Mouse (Mus musculus) limb, embryonic 13.5 days (tissue): Measurements from ENCODE around the gene Ostm1. TPM values are rescaled to one million over a fixed set of nuclear protein-coding genes. Genes with fewer than 3 reads are reported as not detected.

Source experiments
- ATAC-seq: fragments of 200-750 bp; cut with Nextera tagmentation; 2 replicates; pipeline ENCODE4 v1.8.0; 2017; ENCODE audit warnings: low read depth, moderate number of reproducible peaks, moderate TSS enrichment; ENCODE audit not compliant: low FRiP score
- H3K27ac ChIP-seq: fragments of 300-500 bp; sonication (generic); 2 replicates; pipeline ENCODE4 v1.5.1; 2015; ENCODE audit warnings: inconsistent platforms, mild to moderate bottlenecking, moderate library complexity
- H3K27me3 ChIP-seq: fragments of 300-500 bp; sonication (generic); 2 replicates; pipeline ENCODE4 v1.6.1; 2015; ENCODE audit warnings: mild to moderate bottlenecking, inconsistent platforms
- H3K36me3 ChIP-seq: fragments of 300-500 bp; sonication (generic); 2 replicates; pipeline ENCODE4 v1.6.1; 2015; ENCODE audit warnings: inconsistent platforms, mild to moderate bottlenecking, moderate library complexity
- H3K4me1 ChIP-seq: fragments of 300-500 bp; sonication (generic); 2 replicates; pipeline ENCODE4 v1.6.1; 2015; ENCODE audit warnings: inconsistent platforms
- H3K4me2 ChIP-seq: fragments of 300-500 bp; sonication (generic); replicated peaks from 2 replicates; pipeline ENCODE4 v1.6.1; 2015; ENCODE audit warnings: inconsistent platforms, mild to moderate bottlenecking, moderate library complexity
- H3K4me3 ChIP-seq: fragments of 300-500 bp; sonication (generic); 2 replicates; pipeline ENCODE4 v1.5.1; 2015; ENCODE audit warnings: moderate library complexity, mild to moderate bottlenecking, inconsistent platforms
- H3K9ac ChIP-seq: fragments of 300-500 bp; sonication (generic); 2 replicates; pipeline ENCODE4 v1.6.1; 2015; ENCODE audit warnings: mild to moderate bottlenecking, inconsistent platforms
- H3K9me3 ChIP-seq: fragments of 300-500 bp; sonication (generic); 2 replicates; pipeline ENCODE4 v1.6.1; 2016; ENCODE audit warnings: inconsistent platforms
- WGBS: fragments of 180-500 bp; shearing (Covaris S2); methylation state at CpG from one replicate; pipeline ENCODE4 v1.1.7; 2015; 5-methylcytosine and 5-hydroxymethylcytosine counted together
- polyA plus RNA-seq: library from polyadenylated mRNA; unstranded; fragments of >200 nt; fragmentation: Nextera tagmentation; extraction: Ambion mirVana; gene quantifications from 2 replicates; pipeline ENCODE4 v1.2.1, GENCODE M21; 2015

Ostm1 gene
- 7.3 and 7.6 TPM in 2 replicates for polyA plus RNA-seq

GRCm38 (mm10) chr10:42583157-42583872 is at the start of gene Ostm1, which contains the start of gene Nr2e1:
TSS of gene Ostm1 (plus strand) at chr10:42583822.
TSS of gene Nr2e1 (minus strand) at chr10:42583632.
- no peak within 1 kb of the TSS for H3K27ac ChIP-seq
- peaks cover 40% of the 10 kb centered on the region for H3K4me1 ChIP-seq
- H3K4me3 ChIP-seq, result peak within 1 kb of the TSS; percentile 28
- ATAC-seq, result no peak
- no peaks in the 10 kb centered on the region for H3K36me3 ChIP-seq
- H3K4me2 ChIP-seq, result peak within 1 kb of the TSS; percentile 50
- H3K9me3 ChIP-seq, result no peaks in the 10 kb centered on the region
- H3K9ac ChIP-seq, result no peak within 1 kb of the TSS
- peaks cover 98% of the 10 kb centered on the region for H3K27me3 ChIP-seq
- under 1% methylated on average over 43 of the region's 43 CpGs for WGBS

- Histone ChIP-seq H3K27ac (no peak overlapping the region), H3K9ac (no peak overlapping the region), H3K4me3 (no peak overlapping the region), H3K36me3 (peaks cover 66% of the 10 kb centered on the region), H3K9me3 (no peaks in the 10 kb centered on the region), H3K4me2 (no peak overlapping the region), H3K27me3 (no peaks in the 10 kb centered on the region), H3K4me1 (no peaks in the 10 kb centered on the region)
- WGBS, result 90% methylated on average over 11 of the region's 11 CpGs
- no peak for ATAC-seq
Observed at GRCm38 (mm10) chr10:42533836-42534453, 49.7 kb upstream of the Ostm1 start.

DNA sequence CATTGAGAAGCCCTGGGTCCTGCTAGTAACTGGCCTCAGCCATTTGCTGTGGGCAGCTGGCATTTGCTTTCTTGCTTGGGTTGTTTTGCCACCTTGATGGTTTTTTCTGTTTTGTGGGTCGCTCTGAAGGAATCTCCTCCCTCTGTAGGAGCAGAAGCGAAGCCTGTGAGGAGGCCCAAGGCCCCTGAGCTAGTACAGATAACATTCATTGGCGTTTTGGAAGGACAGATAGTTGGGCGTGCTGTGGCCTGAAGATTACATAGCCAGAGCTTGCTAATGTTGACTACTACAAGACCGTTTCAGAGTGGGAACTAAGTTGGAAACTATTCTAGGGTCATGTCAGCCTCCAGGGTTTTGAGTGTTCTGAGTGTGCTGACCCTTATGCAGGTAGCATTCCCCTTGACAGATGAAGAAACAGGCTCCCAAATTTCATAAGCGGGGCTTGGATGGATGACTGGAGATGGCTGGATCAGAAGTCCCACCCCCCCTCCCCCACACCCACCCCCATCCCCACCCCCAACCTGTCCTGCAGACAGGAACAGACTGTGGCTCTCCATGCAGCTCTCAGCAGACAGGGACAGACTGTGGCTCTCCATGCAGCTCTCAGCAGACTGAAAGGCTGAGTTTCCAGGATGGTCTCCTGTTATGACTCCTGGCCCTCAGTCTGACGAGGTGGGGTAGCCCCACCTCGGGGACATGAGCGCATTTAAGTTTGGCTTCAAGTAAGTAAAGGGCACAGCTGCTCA is 45.9 kb upstream of the Ostm1 start:
- 85% methylated on average over 9 of the region's 9 CpGs for WGBS
- no peaks in the 10 kb centered on the region for H3K4me1 ChIP-seq
- no peak for ATAC-seq
- no peak overlapping the region for H3K27ac ChIP-seq
- H3K9me3 ChIP-seq, result no peaks in the 10 kb centered on the region
- H3K4me2 ChIP-seq, result no peak overlapping the region
- peaks cover 39% of the 10 kb centered on the region for H3K36me3 ChIP-seq
- H3K9ac ChIP-seq, result no peak overlapping the region
- H3K4me3 ChIP-seq, result no peak overlapping the region
- no peaks in the 10 kb centered on the region for H3K27me3 ChIP-seq

DNA sequence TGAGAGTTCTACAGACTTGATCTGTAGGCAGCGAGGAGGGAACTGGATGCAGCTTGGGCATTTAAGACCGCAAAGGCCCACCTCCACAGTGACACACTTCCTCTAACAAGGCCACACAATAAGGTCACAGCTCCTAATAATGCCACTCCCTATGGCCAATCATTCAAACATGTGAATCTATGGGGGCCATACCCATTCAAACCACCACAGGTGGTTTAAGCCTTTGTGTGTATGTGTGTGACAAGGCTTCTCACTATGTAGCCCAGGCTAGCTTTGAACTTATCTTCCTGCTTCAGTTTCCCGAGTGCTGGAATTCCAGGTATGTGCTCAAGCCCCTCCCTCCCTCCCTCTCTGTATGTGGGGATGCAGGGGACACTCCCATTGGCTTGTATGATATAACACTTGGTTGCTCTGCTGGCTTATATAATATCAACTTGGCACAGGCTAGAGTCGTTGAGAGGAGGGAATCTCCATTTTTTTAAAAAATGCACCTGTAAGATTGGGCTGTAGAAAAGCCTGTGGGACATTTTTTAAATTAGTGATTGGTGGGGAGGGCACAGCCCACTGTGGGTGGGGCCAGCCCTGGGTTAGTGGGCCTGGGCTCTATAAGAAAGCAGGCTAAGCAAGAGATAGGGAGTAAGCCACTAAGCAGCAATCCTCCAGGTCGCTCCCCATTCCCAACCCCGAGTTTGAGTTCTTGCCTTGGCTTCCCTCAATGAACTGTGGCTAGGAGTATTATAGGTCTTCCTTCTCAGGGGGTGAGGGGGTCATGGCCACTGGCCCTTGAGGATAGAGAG is 37.7 kb upstream of the Ostm1 start:
- Histone ChIP-seq H3K4me3 (no peak overlapping the region), H3K27me3 (peaks cover 4% of the 10 kb centered on the region; the same call in 1 of the 2 replicates), H3K4me2 (no peak overlapping the region), H3K9me3 (no peaks in the 10 kb centered on the region), H3K4me1 (no peaks in the 10 kb centered on the region), H3K27ac (no peak overlapping the region), H3K36me3 (no peaks in the 10 kb centered on the region), H3K9ac (no peak overlapping the region)
- no peak for ATAC-seq
- WGBS, result 77% methylated on average over 6 of the region's 6 CpGs

- no peaks in the 10 kb centered on the region for H3K36me3 ChIP-seq
- 90% methylated on average over 3 of the region's 3 CpGs for WGBS
- no peaks in the 10 kb centered on the region for H3K4me1 ChIP-seq
- H3K27me3 ChIP-seq, result peaks cover 4% of the 10 kb centered on the region
- H3K4me3 ChIP-seq, result no peak overlapping the region
- H3K9me3 ChIP-seq, result no peaks in the 10 kb centered on the region
- no peak overlapping the region for H3K4me2 ChIP-seq
- no peak overlapping the region for H3K9ac ChIP-seq
- no peak for ATAC-seq
- no peak overlapping the region for H3K27ac ChIP-seq
Observed at GRCm38 (mm10) chr10:42546507-42546906, 37.1 kb upstream of the Ostm1 start.

- WGBS, result 77% methylated on average over 5 of the region's 5 CpGs
- Histone ChIP-seq H3K9ac (no peak overlapping the region), H3K27ac (no peak overlapping the region), H3K27me3 (peaks cover 17% of the 10 kb centered on the region), H3K4me1 (no peaks in the 10 kb centered on the region), H3K4me3 (no peak overlapping the region), H3K36me3 (no peaks in the 10 kb centered on the region), H3K4me2 (no peak overlapping the region), H3K9me3 (no peaks in the 10 kb centered on the region)
- ATAC-seq, result no peak
Observed at GRCm38 (mm10) chr10:42559581-42560200, 23.9 kb upstream of the Ostm1 start.

DNA sequence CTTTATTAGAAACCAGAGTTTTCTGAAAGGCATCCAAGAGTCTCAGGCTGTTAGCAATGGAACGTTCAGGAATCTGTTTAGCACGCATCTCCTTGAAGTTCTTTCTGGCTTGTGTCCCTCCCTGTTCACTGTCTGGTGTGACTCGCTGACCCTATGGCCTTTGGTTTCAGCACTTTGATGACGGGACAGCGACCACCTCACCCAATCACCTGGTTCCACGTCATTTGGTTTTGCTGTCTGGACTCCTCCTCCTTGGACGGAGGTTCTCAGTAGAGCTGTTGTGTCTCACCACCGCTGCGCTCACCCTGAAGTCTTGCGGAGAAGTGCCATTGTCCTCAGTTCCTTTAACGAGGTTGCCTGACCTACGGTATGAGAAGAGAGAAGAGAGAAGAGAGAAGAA is 21.4 kb upstream of the Ostm1 start:
- H3K27me3 ChIP-seq, result peaks cover 42% of the 10 kb centered on the region
- under 1% methylated on average over 12 of the region's 12 CpGs for WGBS

DNA sequence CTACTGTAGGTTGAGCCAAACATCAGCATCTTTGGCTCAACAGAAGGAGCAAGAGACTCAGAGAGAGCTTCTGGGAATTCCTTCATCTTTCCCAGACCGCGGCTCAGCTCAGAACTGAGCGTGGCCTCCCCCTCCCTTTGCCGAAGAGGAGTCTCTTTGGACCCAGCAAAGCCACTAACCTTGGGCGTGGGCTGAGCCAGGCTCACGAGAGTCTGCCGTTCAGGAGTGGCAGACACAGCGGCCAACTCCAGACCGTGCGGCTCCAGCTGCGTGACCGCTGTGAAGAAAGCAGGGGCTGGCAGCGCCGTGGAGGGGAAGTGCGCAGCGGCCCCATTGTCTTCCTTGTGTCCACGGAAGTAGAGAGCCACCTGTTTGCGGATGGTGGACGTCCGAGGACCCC is 11.1 kb upstream of the Ostm1 start:
- H3K27me3 ChIP-seq, result peaks cover 95% of the 10 kb centered on the region
- H3K4me1 ChIP-seq, result no peaks in the 10 kb centered on the region
- H3K9ac ChIP-seq, result no peak overlapping the region
- no peaks in the 10 kb centered on the region for H3K36me3 ChIP-seq
- 0 out of 2 replicates have a peak overlapping the region, but pooled peaks have one; percentile 3 for H3K4me3 ChIP-seq
- WGBS, result 1% methylated on average over 20 of the region's 20 CpGs
- H3K27ac ChIP-seq, result no peak overlapping the region
- H3K9me3 ChIP-seq, result no peaks in the 10 kb centered on the region
- ATAC-seq, result no peak
- H3K4me2 ChIP-seq, result 0 out of 2 replicates have a peak overlapping the region, but pooled peaks have one; percentile 16

More for the DNA sequence above, 21.4 kb upstream of the Ostm1 start:
- Histone ChIP-seq H3K4me1 (no peaks in the 10 kb centered on the region), H3K36me3 (no peaks in the 10 kb centered on the region), H3K9ac (no peak overlapping the region), H3K9me3 (no peaks in the 10 kb centered on the region), H3K4me2 (0 out of 2 replicates have a peak overlapping the region, but pooled peaks have one; percentile 19), H3K4me3 (no peak overlapping the region), H3K27ac (no peak overlapping the region)
- peak; percentile 36; the same call in 1 of the 2 replicates for ATAC-seq

DNA sequence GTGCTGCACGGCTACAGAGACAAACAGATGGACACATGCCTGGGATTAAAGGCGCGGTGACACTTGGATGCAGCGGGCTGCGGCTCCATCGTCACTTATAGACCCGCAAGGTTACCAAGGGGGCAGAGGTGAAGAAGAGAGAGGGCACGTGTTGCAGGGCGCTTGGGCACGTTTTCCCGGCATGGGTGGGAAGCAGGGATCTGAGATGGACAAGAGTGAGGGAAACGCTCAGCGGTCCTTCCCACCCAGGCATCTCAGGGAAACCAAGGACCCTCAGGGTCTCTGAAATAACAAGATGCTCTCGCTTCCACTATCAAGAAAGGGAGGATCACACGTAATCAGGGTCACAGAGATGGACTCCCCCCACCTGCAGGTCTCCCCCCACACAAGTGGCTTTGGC is 10.7 kb upstream of the Ostm1 start:
- Histone ChIP-seq H3K9ac (no peak overlapping the region), H3K27me3 (peaks cover 96% of the 10 kb centered on the region), H3K36me3 (no peaks in the 10 kb centered on the region), H3K9me3 (no peaks in the 10 kb centered on the region), H3K4me1 (no peaks in the 10 kb centered on the region), H3K4me2 (0 out of 2 replicates have a peak overlapping the region, but pooled peaks have one; percentile 16), H3K27ac (no peak overlapping the region), H3K4me3 (0 out of 2 replicates have a peak overlapping the region, but pooled peaks have one; percentile 3)
- WGBS, result under 1% methylated on average over 15 of the region's 15 CpGs
- no peak for ATAC-seq

DNA sequence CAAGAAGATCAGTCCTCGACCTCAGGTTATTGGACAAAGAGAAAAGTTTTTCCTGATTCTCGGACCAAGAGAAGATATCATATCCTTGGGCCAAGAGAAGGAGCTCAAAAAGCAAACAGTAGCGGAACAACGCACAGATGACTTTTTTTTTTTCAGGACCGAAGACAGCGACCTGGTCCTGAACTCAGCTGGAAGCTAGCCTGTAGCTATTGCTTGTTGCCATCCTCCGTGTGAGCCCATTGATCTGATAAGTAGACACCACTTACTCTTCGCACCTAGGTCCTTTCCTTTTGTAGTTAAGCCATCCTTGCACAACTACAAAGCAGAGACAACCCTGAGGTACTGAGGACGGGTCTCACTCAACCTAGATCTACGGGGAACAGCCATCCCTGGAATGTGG is 9.0 kb upstream of the Ostm1 start:
- no peak overlapping the region for H3K9ac ChIP-seq
- H3K36me3 ChIP-seq, result no peaks in the 10 kb centered on the region
- ATAC-seq, result no peak
- peaks cover 6% of the 10 kb centered on the region; the same call in 1 of the 2 replicates for H3K4me1 ChIP-seq
- H3K4me2 ChIP-seq, result no peak overlapping the region
- WGBS, result 2% methylated on average over 10 of the region's 10 CpGs
- H3K27ac ChIP-seq, result no peak overlapping the region
- H3K9me3 ChIP-seq, result no peaks in the 10 kb centered on the region
- no peak overlapping the region for H3K4me3 ChIP-seq
- peaks cover 97% of the 10 kb centered on the region for H3K27me3 ChIP-seq
